Mouse (Mus musculus) forebrain, embryonic 12.5 days (tissue): ENCODE measurements at regions not wholly inside any gene's neighbourhood (a gene's known extent, or its start where the extent isn't known, plus 50 kb on each side); places are given as distances from the start of the nearest gene placed in this dataset.

Experiments
- ATAC-seq: fragments of 200-750 bp; cut with Nextera tagmentation; 2 replicates; pipeline ENCODE4 v1.8.0; 2017; ENCODE audit warnings: moderate TSS enrichment; ENCODE audit not compliant: low FRiP score
- H3K27ac ChIP-seq: fragments of 300-500 bp; sonication (generic); 2 replicates; pipeline ENCODE4 v1.5.1; 2016; ENCODE audit warnings: mild to moderate bottlenecking
- H3K27me3 ChIP-seq: fragments of 300-500 bp; sonication (generic); 2 replicates; pipeline ENCODE4 v1.6.1; 2016; ENCODE audit warnings: mild to moderate bottlenecking
- H3K36me3 ChIP-seq: fragments of 300-500 bp; sonication (generic); replicated peaks from 2 replicates; pipeline ENCODE4 v1.6.1; 2016; ENCODE audit warnings: mild to moderate bottlenecking
- H3K4me1 ChIP-seq: fragments of 300-500 bp; sonication (generic); 2 replicates; pipeline ENCODE4 v1.6.1; 2016
- H3K4me2 ChIP-seq: fragments of 300-500 bp; sonication (generic); 2 replicates; pipeline ENCODE4 v1.6.1; 2016; ENCODE audit warnings: mild to moderate bottlenecking, moderate library complexity
- H3K4me3 ChIP-seq: fragments of 300-500 bp; sonication (generic); replicated peaks from 2 replicates; pipeline ENCODE4 v1.5.1; 2016; ENCODE audit warnings: mild to moderate bottlenecking
- H3K9ac ChIP-seq: fragments of 300-500 bp; sonication (generic); 2 replicates; pipeline ENCODE4 v1.6.1; 2016; ENCODE audit warnings: mild to moderate bottlenecking
- H3K9me3 ChIP-seq: fragments of 300-500 bp; sonication (generic); 2 replicates; pipeline ENCODE4 v1.6.1; 2016
- WGBS: fragments of 180-500 bp; shearing (Covaris S2); methylation state at CpG from one replicate; pipeline ENCODE4 v1.1.7; 2016; 5-methylcytosine and 5-hydroxymethylcytosine counted together

GRCm38 (mm10) chr3:103496083-103496482 lies 78.9 kb upstream of the Syt6 start:
- H3K4me2 ChIP-seq = no peak overlapping the region
- no peak for ATAC-seq
- H3K27me3 ChIP-seq = no peaks in the 10 kb centered on the region
- H3K9ac ChIP-seq = no peak overlapping the region
- 87% methylated on average over 6 of the region's 6 CpGs for WGBS
- H3K36me3 ChIP-seq = no peaks in the 10 kb centered on the region
- H3K9me3 ChIP-seq = no peaks in the 10 kb centered on the region
- no peak overlapping the region for H3K4me3 ChIP-seq
- no peak overlapping the region for H3K27ac ChIP-seq
- peaks cover 4% of the 10 kb centered on the region; the same call in 1 of the 2 replicates for H3K4me1 ChIP-seq

DNA sequence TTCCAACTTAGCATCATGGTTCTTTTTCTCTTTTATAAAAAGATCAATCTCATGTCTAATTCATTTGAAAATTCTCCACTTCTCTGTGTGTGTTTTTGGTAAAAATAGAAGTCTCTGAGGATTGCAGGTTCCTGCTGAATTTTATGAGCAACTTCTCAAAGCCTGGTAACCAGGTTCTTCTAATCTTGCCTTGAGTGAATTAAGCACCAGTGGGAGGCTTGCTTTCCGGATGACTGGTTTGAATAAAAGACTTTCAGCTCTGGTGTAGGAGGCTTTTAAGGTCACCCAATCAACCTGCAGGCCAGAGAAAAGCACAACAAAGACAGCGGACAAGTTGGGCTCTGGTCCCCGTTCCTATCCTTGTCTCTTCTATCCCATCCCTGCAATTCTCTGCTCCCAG lies 78.3 kb upstream of the Syt6 start:
- Histone ChIP-seq H3K4me1 (peaks cover 4% of the 10 kb centered on the region; the same call in 1 of the 2 replicates), H3K4me2 (no peak overlapping the region), H3K4me3 (no peak overlapping the region), H3K9me3 (no peaks in the 10 kb centered on the region), H3K9ac (no peak overlapping the region), H3K27ac (no peak overlapping the region), H3K36me3 (no peaks in the 10 kb centered on the region), H3K27me3 (no peaks in the 10 kb centered on the region)
- WGBS = 23% methylated on average over 3 of the region's 3 CpGs
- ATAC-seq = no peak

GRCm38 (mm10) chr3:103497696-103498095 lies 77.3 kb upstream of the Syt6 start:
- Histone ChIP-seq H3K27me3 (no peaks in the 10 kb centered on the region), H3K4me3 (no peak overlapping the region), H3K9ac (no peak overlapping the region), H3K27ac (no peak overlapping the region), H3K9me3 (no peaks in the 10 kb centered on the region), H3K36me3 (no peaks in the 10 kb centered on the region), H3K4me2 (no peak overlapping the region), H3K4me1 (peaks cover 4% of the 10 kb centered on the region; the same call in 1 of the 2 replicates)
- WGBS = 97% methylated on average over 3 of the region's 3 CpGs
- no peak for ATAC-seq

- no peak overlapping the region for H3K27ac ChIP-seq
- no peaks in the 10 kb centered on the region for H3K36me3 ChIP-seq
- 77% methylated on average over 4 of the region's 4 CpGs for WGBS
- H3K27me3 ChIP-seq = no peaks in the 10 kb centered on the region
- H3K9ac ChIP-seq = no peak overlapping the region
- no peaks in the 10 kb centered on the region for H3K9me3 ChIP-seq
- no peak for ATAC-seq
- no peak overlapping the region for H3K4me3 ChIP-seq
- peaks cover 4% of the 10 kb centered on the region; the same call in 1 of the 2 replicates for H3K4me1 ChIP-seq
- H3K4me2 ChIP-seq = no peak overlapping the region
These were observed 76.6 kb upstream of the Syt6 start for GRCm38 (mm10) chr3:103498458-103498857.

GRCm38 (mm10) chr3:103499801-103500200 lies 75.2 kb upstream of the Syt6 start:
- no peak overlapping the region for H3K4me2 ChIP-seq
- H3K27ac ChIP-seq = no peak overlapping the region
- H3K9me3 ChIP-seq = no peaks in the 10 kb centered on the region
- no peak overlapping the region for H3K9ac ChIP-seq
- H3K27me3 ChIP-seq = no peaks in the 10 kb centered on the region
- no peak for ATAC-seq
- no peaks in the 10 kb centered on the region for H3K36me3 ChIP-seq
- no peak overlapping the region for H3K4me3 ChIP-seq
- H3K4me1 ChIP-seq = peaks cover 4% of the 10 kb centered on the region; the same call in 1 of the 2 replicates
- 67% methylated on average over 1 of the region's 1 CpGs for WGBS

- Histone ChIP-seq H3K4me3 (no peak overlapping the region), H3K27ac (no peak overlapping the region), H3K9ac (no peak overlapping the region), H3K4me2 (no peak overlapping the region), H3K4me1 (peaks cover 4% of the 10 kb centered on the region; the same call in 1 of the 2 replicates), H3K36me3 (no peaks in the 10 kb centered on the region), H3K27me3 (no peaks in the 10 kb centered on the region), H3K9me3 (no peaks in the 10 kb centered on the region)
- WGBS = 67% methylated on average over 4 of the region's 4 CpGs
- no peak for ATAC-seq
These were observed 74.7 kb upstream of the Syt6 start for GRCm38 (mm10) chr3:103500366-103500765.

DNA sequence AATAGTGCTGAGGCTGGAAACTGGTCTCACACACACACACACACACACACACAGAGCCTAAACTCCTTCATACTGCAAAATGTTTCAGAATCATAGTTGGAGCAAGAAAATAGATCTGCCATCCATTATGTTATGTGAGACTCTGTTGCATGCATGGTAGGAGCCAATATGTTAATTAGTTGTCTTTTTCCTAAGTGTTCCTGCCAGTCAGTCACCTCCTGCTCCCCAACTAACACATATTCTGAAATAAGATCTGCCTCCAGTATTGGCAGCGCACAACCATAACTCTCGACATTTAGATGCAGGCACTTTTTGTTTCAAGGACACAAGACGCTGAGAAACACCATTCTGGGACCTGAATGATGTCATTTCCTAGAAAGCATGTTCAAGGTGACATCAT lies 70.9 kb upstream of the Syt6 start:
- no peak overlapping the region for H3K4me2 ChIP-seq
- H3K9ac ChIP-seq = no peak overlapping the region
- no peaks in the 10 kb centered on the region for H3K36me3 ChIP-seq
- no peak overlapping the region for H3K4me3 ChIP-seq
- H3K27me3 ChIP-seq = no peaks in the 10 kb centered on the region
- 89% methylated on average over 3 of the region's 3 CpGs for WGBS
- ATAC-seq = no peak
- no peaks in the 10 kb centered on the region for H3K4me1 ChIP-seq
- H3K27ac ChIP-seq = no peak overlapping the region
- no peaks in the 10 kb centered on the region for H3K9me3 ChIP-seq

GRCm38 (mm10) chr3:103513411-103513810 lies 61.6 kb upstream of the Syt6 start:
- H3K27ac ChIP-seq = no peak overlapping the region
- no peak for ATAC-seq
- H3K4me1 ChIP-seq = no peaks in the 10 kb centered on the region
- WGBS = 81% methylated on average over 6 of the region's 6 CpGs
- no peaks in the 10 kb centered on the region for H3K27me3 ChIP-seq
- H3K4me2 ChIP-seq = no peak overlapping the region
- H3K9ac ChIP-seq = no peak overlapping the region
- no peaks in the 10 kb centered on the region for H3K36me3 ChIP-seq
- no peak overlapping the region for H3K4me3 ChIP-seq
- H3K9me3 ChIP-seq = no peaks in the 10 kb centered on the region

DNA sequence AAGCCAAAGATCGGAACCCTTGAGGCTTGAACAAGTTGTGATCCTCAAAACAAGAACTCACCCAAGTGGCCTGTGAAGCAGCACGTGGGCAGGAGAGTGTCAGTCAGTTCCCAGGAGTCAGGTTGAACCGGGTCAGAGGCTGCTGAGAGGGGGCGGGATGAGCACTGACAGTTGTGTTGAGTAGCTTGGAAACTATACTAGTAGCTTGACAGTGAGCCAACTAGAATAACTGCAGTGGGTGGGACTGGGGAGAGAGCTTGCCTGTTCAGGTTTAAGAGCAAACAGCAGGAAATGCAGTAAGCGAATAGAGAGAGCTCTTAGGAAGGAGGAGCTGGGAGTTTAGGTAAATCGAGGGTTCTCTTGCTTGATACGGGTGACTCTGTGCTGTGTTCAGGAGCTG lies 61.0 kb upstream of the Syt6 start:
- H3K36me3 ChIP-seq = no peaks in the 10 kb centered on the region
- no peak overlapping the region for H3K4me3 ChIP-seq
- H3K27me3 ChIP-seq = no peaks in the 10 kb centered on the region
- no peak for ATAC-seq
- no peaks in the 10 kb centered on the region for H3K4me1 ChIP-seq
- no peak overlapping the region for H3K4me2 ChIP-seq
- WGBS = 73% methylated on average over 7 of the region's 7 CpGs
- H3K9me3 ChIP-seq = no peaks in the 10 kb centered on the region
- H3K27ac ChIP-seq = no peak overlapping the region
- H3K9ac ChIP-seq = no peak overlapping the region

DNA sequence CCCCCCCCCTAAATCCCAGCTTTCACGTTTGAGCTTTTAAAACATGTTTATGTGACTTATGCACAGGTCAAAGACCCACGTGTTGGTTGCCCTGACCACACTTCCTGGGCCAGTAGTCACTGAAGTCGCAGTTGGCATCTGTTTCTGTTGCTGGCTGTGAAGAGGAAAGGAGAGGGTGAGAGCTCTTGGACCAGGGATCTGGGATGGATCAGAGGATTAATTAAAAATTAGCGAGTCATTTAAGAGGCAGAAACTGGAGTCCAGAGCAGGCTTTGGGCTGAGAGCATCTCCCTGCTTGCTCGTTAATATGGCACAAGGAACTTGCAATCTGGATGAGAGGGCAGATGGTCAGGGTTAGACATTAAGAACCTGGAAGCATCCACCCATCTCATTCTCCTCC lies 59.1 kb upstream of the Syt6 start:
- H3K4me3 ChIP-seq = no peak overlapping the region
- WGBS = 60% methylated on average over 5 of the region's 5 CpGs
- H3K9me3 ChIP-seq = no peaks in the 10 kb centered on the region
- H3K4me2 ChIP-seq = no peak overlapping the region
- H3K27me3 ChIP-seq = no peaks in the 10 kb centered on the region
- no peak overlapping the region for H3K9ac ChIP-seq
- no peak for ATAC-seq
- H3K36me3 ChIP-seq = no peaks in the 10 kb centered on the region
- no peak overlapping the region for H3K27ac ChIP-seq
- no peaks in the 10 kb centered on the region for H3K4me1 ChIP-seq

DNA sequence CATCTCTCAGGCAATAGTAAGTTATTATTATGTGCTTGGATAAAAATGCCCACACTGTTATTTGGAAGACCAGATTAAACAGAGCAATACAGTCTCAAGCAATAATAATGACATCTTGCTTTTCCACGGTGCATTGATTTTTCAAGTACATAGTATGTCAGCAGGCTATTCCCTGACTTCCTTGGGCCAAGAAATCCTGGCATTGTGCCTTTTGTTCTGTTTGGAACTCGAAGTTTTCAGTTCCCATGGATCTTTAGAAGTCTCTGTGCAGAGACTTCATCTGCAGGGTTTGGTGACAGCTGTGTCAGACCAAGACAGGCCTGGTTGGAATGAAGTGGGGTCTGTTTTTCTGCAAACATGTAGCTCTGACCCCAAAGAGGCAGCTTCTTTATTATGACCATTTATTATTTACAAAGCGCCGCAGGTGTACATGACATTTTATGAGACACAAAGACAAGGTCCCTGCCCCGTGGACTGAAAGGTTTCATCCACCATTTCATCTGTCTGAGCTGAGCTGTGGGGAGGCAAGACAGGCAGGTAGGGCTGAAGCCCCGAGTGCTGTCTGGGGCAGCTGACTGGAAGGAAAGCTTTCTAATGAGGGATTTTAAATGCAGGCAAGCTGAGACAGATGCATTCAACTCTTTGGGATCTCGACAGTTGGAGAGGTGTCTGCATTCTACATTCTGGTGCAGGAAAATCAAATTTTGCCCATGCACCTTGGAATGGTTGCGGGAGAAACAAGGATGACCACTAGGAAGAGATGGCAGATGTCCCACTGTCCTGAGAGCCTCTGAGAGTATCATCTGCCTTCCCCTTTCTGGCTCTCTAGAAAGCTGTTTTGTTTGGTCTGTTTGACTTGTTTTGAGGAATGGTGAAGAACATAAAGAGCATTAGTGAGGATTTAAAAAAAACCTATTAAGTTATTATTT lies 57.4 kb upstream of the Syt6 start:
- H3K4me3 ChIP-seq = no peak overlapping the region
- no peaks in the 10 kb centered on the region for H3K9me3 ChIP-seq
- H3K9ac ChIP-seq = no peak overlapping the region
- 62% methylated on average over 8 of the region's 8 CpGs for WGBS
- no peaks in the 10 kb centered on the region for H3K4me1 ChIP-seq
- H3K27ac ChIP-seq = no peak overlapping the region
- ATAC-seq = no peak
- H3K36me3 ChIP-seq = no peaks in the 10 kb centered on the region
- H3K27me3 ChIP-seq = no peaks in the 10 kb centered on the region
- no peak overlapping the region for H3K4me2 ChIP-seq

DNA sequence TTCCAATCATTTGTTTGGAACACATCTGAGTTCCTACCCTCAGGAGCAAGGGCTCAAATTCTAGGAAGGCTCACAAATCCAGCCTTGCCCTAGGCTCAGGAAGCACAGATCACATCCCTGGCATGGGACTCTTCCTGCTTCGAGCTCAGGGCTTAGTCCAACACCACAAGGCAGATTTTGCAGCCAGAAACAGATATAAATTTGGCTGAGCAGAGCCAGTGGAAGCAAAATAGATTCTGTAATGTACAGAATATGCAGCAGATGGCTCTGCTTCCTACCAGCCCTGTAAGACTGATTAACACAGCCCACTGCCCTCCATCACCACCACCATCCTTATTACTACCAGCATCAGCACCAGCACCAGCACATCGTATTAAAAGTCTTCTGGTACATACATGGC lies 56.4 kb upstream of the Syt6 start:
- H3K9me3 ChIP-seq = no peaks in the 10 kb centered on the region
- no peaks in the 10 kb centered on the region for H3K36me3 ChIP-seq
- WGBS = 85% methylated on average over 2 of the region's 2 CpGs
- no peak overlapping the region for H3K9ac ChIP-seq
- H3K4me1 ChIP-seq = no peaks in the 10 kb centered on the region
- no peak for ATAC-seq
- H3K4me2 ChIP-seq = no peak overlapping the region
- H3K4me3 ChIP-seq = no peak overlapping the region
- no peaks in the 10 kb centered on the region for H3K27me3 ChIP-seq
- no peak overlapping the region for H3K27ac ChIP-seq
